Mouse (Mus musculus) heart, adult 2 months (tissue): Measurements from ENCODE around the gene Fkbp5. TPM values are rescaled to one million over a fixed set of nuclear protein-coding genes. Genes with fewer than 3 reads are reported as not detected.

Experiments
- DNase-seq, 2 experiments: peaks; one replicate each; pipeline ENCODE4 v3.0.0; 2021
- H3K27ac ChIP-seq: fragments of 200-600 bp; 2 replicates; pipeline ENCODE4 v1.8.1; 2022
- H3K27me3 ChIP-seq: fragments of 200-500 bp; 2 replicates; pipeline ENCODE4 v1.6.1; 2012; ENCODE audit warnings: mild to moderate bottlenecking, low read length, inconsistent platforms, mixed read lengths; ENCODE audit not compliant: control insufficient read depth, insufficient read depth
- H3K36me3 ChIP-seq: fragments of 200-500 bp; 2 replicates; pipeline ENCODE4 v1.6.1; 2012; ENCODE audit warnings: low read length, inconsistent platforms; ENCODE audit not compliant: control insufficient read depth, insufficient read depth
- H3K4me1 ChIP-seq: fragments of 200-500 bp; 2 replicates; pipeline ENCODE4 v1.6.1; 2011; ENCODE audit warnings: low read length; ENCODE audit not compliant: control insufficient read depth, insufficient read depth
- H3K4me3 ChIP-seq: fragments of 200-600 bp; 2 replicates; pipeline ENCODE4 v1.8.1; 2022
- H3K79me2 ChIP-seq: fragments of 200-500 bp; replicated peaks from 2 replicates; pipeline ENCODE4 v1.6.1; 2012; ENCODE audit warnings: mild to moderate bottlenecking, inconsistent platforms, low read length, moderate library complexity, mixed read lengths; ENCODE audit not compliant: control insufficient read depth, insufficient read depth
- H3K9ac ChIP-seq: fragments of 200-500 bp; 2 replicates; pipeline ENCODE4 v1.6.1; 2012; ENCODE audit warnings: low read depth, mild to moderate bottlenecking, control low read depth, inconsistent platforms, low read length, mixed read lengths
- CTCF ChIP-seq: fragments of 200-600 bp; IDR thresholded peaks from 2 replicates; pipeline ENCODE4 v1.8.1; 2022; ENCODE audit warnings: antibody characterized with exemption, mild to moderate bottlenecking, moderate library complexity
- EP300 ChIP-seq: fragments of 200-500 bp; IDR thresholded peaks from 2 replicates; pipeline ENCODE4 v1.6.1; 2011; ENCODE audit warnings: low read depth, low read length, control low read depth; ENCODE audit not compliant: insufficient read depth
- POLR2A ChIP-seq: fragments of 200-500 bp; IDR thresholded peaks from 2 replicates; pipeline ENCODE4 v1.6.1; 2011; ENCODE audit warnings: mild to moderate bottlenecking, low read depth, low read length, control low read depth; ENCODE audit not compliant: insufficient read depth
- WGBS: fragments of 180-500 bp; shearing (Covaris S2); methylation state at CpG from one replicate; pipeline ENCODE4 v1.1.7; 2018; 5-methylcytosine and 5-hydroxymethylcytosine counted together
- intact Hi-C: fragments of 180-260 bp; cut with DNase I; formaldehyde crosslinking; loops from one replicate; pipeline ENCODE4 v1.15.1; 2025
- polyA plus RNA-seq: library from polyadenylated mRNA; depleted of rRNA; stranded (reverse); fragments of >200 nt; gene quantifications from 2 replicates; pipeline ENCODE4 v1.2.3, GENCODE M21; 2012
- total RNA-seq, 2 experiments: library from RNA; stranded (reverse); gene quantifications; 2 replicates each; pipeline ENCODE4 v1.2.3; 2021

The Fkbp5 gene
- total and polyA plus RNA-seq, 3 experiments = 8.5 to 70.2 (median 63.3) TPM

DNA sequence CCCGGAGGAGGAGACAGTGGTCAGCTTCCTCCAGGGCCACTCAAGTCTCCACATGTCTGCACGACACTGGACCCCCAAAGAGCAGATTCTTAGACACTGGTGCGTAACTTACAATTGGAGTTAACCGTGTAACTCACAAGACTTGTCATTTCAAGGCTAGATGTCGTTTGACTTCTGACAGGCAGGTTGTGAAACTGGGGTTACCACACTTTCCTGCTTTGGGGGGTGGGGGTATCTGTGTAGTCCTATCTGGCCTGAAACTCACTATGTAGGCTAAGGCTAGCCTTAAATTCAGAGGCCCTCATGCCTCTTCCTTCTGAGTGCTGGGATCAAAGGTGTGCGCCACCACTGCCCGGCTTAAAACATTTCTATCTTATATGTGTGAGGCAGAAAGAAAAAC, 15.2 kb upstream of the Fkbp5 start:
- Histone ChIP-seq H3K79me2 (no peaks in the 10 kb centered on the region), H3K27ac (no peak overlapping the region), H3K36me3 (no peaks in the 10 kb centered on the region), H3K4me1 (peaks cover 4% of the 10 kb centered on the region), H3K27me3 (no peaks in the 10 kb centered on the region; the same call in 1 of the 2 replicates), H3K9ac (no peak overlapping the region), H3K4me3 (no peak overlapping the region)
- DNase-seq = no peak
- 86% methylated on average over 7 of the region's 7 CpGs for WGBS
- no peak for TF ChIP-seq EP300
- intact Hi-C loops = no loop called here

- WGBS = 27% methylated on average over 18 of the region's 18 CpGs
- Histone ChIP-seq H3K79me2 (no peaks in the 10 kb centered on the region), H3K36me3 (no peaks in the 10 kb centered on the region), H3K27me3 (no peaks in the 10 kb centered on the region), H3K4me1 (peaks cover 5% of the 10 kb centered on the region), H3K27ac (no peak overlapping the region), H3K4me3 (no peak overlapping the region), H3K9ac (no peak overlapping the region)
- intact Hi-C loops = no loop called here
- DNase-seq = no peak
- TF ChIP-seq EP300 (no peak), POLR2A (no peak), CTCF (no peak)
These were observed 14.6 kb upstream of the Fkbp5 start for GRCm38 (mm10) chr17:28531946-28532345.

GRCm38 (mm10) chr17:28530506-28530905, 13.2 kb upstream of the Fkbp5 start, which contains the start of gene Armc12:
Armc12 (plus strand) TSS chr17:28530806.
- DNase-seq = no peak
- H3K9ac ChIP-seq = no peak within 1 kb of the TSS
- 88% methylated on average over 6 of the region's 6 CpGs for WGBS
- H3K4me3 ChIP-seq = no peak within 1 kb of the TSS
- no peak within 1 kb of the TSS for H3K27ac ChIP-seq
- H3K36me3 ChIP-seq = no peaks in the 10 kb centered on the region
- peaks cover 5% of the 10 kb centered on the region for H3K4me1 ChIP-seq
- TF ChIP-seq POLR2A (no peak), EP300 (no peak), CTCF (peak; percentile 16; the same call in 1 of the 2 replicates)
- no peaks in the 10 kb centered on the region for H3K27me3 ChIP-seq
- intact Hi-C loops = no loop called here
- no peaks in the 10 kb centered on the region for H3K79me2 ChIP-seq

GRCm38 (mm10) chr17:28529116-28529515, 11.8 kb upstream of the Fkbp5 start:
- intact Hi-C loops = loop anchor here (5.0 to 10.0 kb wide), 3 partner anchors 64 to 324 kb away; partner anchors contain the start of genes Def6 and Rpl10a
- no peak for DNase-seq
- 57% methylated on average over 4 of the region's 4 CpGs for WGBS
- no peaks in the 10 kb centered on the region for H3K79me2 ChIP-seq
- H3K27ac ChIP-seq = no peak overlapping the region
- TF ChIP-seq EP300 = no peak
- TF ChIP-seq CTCF = no peak
- no peak for TF ChIP-seq POLR2A
- H3K4me3 ChIP-seq = no peak overlapping the region
- no peaks in the 10 kb centered on the region for H3K27me3 ChIP-seq
- H3K4me1 ChIP-seq = peaks cover 7% of the 10 kb centered on the region
- no peak overlapping the region for H3K9ac ChIP-seq
- no peaks in the 10 kb centered on the region for H3K36me3 ChIP-seq

GRCm38 (mm10) chr17:28528043-28528351, 10.7 kb upstream of the Fkbp5 start:
- TF ChIP-seq CTCF (no peak; the same call in 1 of the 2 replicates), EP300 (peak; percentile 98), POLR2A (peak; percentile 27; the same call in 1 of the 2 replicates)
- no peaks in the 10 kb centered on the region for H3K79me2 ChIP-seq
- H3K27me3 ChIP-seq = no peaks in the 10 kb centered on the region
- H3K27ac ChIP-seq = no peak overlapping the region
- peak; percentile 87 to 92 for DNase-seq
- under 1% methylated on average over 6 of the region's 6 CpGs for WGBS
- peaks cover 7% of the 10 kb centered on the region for H3K4me1 ChIP-seq
- intact Hi-C loops = loop anchor here (1.0 to 10.0 kb wide), 5 partner anchors 63 to 323 kb away; partner anchors contain the start of genes Def6 and Rpl10a
- H3K36me3 ChIP-seq = no peaks in the 10 kb centered on the region
- H3K9ac ChIP-seq = peak overlapping the region; percentile 27
- no peak overlapping the region for H3K4me3 ChIP-seq

DNA sequence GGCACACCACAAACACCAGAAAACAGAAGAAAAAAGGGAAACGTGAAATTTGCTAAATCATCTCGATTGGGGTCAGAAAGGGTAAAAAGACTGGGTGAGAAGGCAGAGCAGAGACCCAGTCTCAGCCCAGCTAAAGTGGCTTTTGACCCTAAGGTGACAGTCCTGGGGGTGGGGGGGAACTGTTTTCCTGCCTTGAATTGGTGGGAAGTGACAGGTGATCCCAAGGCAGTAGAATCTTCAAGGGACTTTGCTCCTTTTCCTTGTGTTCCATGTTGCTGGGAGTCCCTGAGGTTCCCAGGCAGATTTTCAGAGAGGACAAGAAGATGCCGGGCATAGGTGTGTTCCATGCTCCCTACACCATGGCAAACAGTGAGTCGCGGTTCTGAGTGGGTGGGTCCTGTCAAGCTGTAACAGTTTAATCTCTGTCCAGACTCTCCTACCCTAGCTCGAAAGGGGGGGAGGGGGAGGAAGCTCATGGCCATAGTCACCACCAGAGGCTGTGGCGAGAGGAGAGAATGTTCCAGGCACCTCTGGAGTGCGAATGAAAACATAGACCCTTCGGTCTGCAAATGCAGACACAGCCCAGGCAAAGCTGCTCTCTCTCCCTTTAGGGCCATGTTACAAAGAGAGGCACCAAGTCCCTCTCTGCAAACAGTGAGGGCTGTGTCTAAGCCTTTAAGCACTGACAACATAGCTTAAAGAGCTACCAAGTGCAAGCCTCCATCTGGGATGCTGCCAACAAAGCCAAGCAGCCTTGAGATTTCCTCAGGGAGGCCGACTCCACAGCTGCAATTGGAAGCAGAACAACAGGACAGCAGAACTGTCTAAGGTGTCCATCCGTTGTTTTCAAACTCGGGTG, 10.1 kb upstream of the Fkbp5 start:
- DNase-seq = no peak
- H3K9ac ChIP-seq = peak overlapping the region; percentile 27
- no peaks in the 10 kb centered on the region for H3K36me3 ChIP-seq
- TF ChIP-seq EP300 = no peak
- no peak for TF ChIP-seq CTCF
- peaks cover 7% of the 10 kb centered on the region for H3K4me1 ChIP-seq
- no peaks in the 10 kb centered on the region for H3K27me3 ChIP-seq
- intact Hi-C loops = loop anchor here (1.0 to 10.0 kb wide), 5 partner anchors 63 to 323 kb away; partner anchors contain the start of genes Def6 and Rpl10a
- 33% methylated on average over 12 of the region's 12 CpGs for WGBS
- H3K79me2 ChIP-seq = no peaks in the 10 kb centered on the region
- no peak overlapping the region for H3K27ac ChIP-seq
- H3K4me3 ChIP-seq = no peak overlapping the region
